Mouse (Mus musculus): ENCODE results near the gene Zdhhc20. TPM values are rescaled to one million over a fixed set of nuclear protein-coding genes. Genes with fewer than 3 reads are reported as not detected.
"Not testable (repeated sequence)": the region's sequence is repeated elsewhere in the genome, so short reads cannot be mapped to it uniquely, and the experiment has no call there.

The Zdhhc20 gene
- total RNA-seq (2021), result 10 to 100 TPM; 25.6 to 40.2 TPM
- long read RNA-seq, experiment 1, full-length matches to known transcripts, result 20 of 36 reads
- long read RNA-seq, experiment 1, partial matches to known transcripts, result 1 of 36 reads
- long read RNA-seq, experiment 1, other reads (novel, unspliced or antisense), result 15 of 36 reads
- long read RNA-seq, experiment 2, full-length matches to known transcripts, result 127 of 163 reads
- long read RNA-seq, experiment 2, partial matches to known transcripts, result 2 of 163 reads
- long read RNA-seq, experiment 2, other reads (novel, unspliced or antisense), result 34 of 163 reads

DNA sequence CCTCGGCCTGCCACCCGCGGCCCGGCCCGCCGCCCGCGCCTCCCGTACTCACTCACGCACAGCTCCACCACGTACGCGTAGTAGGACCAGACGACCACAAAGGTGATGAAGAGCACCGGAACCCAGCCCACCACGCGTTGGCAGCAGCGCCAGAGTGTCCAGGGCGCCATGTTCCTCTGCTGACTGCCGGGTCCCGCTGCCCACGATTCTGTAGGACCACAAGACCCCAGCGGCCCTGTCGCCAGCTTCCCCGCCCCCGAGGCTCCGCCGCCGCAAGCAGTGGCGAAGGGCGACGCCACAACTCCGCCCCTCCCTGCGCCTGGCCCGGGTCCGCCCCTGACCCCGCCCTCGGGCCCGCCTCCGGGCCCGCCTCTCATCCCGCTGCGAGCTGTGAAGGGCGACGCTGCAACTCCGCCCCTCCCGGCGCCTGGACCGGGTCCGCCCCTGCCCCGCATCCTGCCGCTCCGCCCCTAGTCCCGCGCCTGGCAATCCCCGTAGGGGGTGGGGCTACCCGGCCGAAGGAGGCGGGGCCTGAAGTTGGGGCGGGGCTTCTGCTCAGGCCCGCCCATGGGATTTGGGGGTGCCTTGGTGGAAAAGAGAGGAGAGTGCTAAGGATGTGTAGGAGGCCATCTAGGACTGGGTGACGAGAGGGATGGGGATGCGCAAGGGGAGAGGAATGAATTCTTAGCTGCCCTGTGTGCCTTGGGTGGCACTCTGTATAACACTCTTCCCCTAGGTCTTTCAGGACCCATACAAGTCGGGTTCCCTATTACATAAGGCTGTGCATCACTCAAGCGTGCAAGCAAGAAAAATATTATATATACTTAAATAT is at the start of gene Zdhhc20:
Zdhhc20 (minus strand) TSS at position 266 of the 832 bp plus-strand sequence.
- peak; percentile 93 for DNase-seq (ENCODE audit: low spot score in 2 of 2)

DNA sequence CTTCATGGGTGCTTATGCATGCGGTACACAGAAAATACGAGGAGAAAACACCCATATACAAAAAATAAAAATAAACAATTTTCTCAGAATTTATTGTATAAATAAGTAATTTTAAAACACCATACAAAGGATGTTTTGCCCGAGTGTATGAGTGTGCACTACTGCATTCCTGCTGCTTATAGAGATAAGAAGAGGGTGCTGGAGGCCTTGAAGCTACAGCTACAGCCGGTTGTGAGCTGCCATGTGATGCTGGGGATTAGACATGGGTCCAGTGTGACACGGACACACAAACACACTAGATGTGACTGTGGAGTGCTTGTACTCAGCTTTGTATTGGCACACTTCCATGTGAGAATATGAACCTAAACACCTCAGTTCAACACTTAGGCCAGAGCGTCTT is 47.2 kb upstream of the Zdhhc20 start:
- no peak for DNase-seq (ENCODE audit: low spot score in 2 of 2)

GRCm38 (mm10) chr14:57934666-57935065 is 44.6 kb upstream of the Zdhhc20 start:
- DNase-seq (ENCODE audit: low spot score in 2 of 2), result no peak

GRCm38 (mm10) chr14:57933608-57934007 is 43.5 kb upstream of the Zdhhc20 start:
- no peak for DNase-seq (ENCODE audit: low spot score in 2 of 2)

DNA sequence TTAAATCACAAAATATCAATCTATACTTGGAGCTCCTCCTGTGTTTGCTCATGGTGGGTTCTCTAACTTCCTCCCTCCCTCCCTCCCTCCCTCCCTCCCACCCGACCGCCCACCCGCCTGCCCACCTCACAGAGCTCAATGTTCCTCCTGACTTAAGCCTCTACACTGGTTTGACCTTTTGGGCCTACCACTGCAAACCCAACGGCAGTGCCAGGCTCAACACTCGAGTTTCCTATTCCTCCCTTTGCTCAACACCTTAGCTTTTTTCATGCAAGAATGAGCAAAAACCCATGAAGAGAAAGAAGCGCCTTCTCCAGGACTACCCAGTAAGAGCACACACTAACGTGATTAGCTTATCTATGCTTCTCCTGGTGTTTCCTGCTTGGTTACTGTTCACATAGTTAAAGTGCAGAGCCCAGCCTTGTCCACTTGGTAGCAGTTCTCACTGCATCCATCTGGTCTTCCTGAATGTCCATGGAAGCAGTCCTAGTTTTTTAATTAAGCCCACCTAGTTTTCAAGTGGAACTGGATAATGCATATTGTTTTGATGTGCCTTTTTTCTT is 42.9 kb upstream of the Zdhhc20 start:
- no peak for DNase-seq (ENCODE audit: low spot score in 2 of 2)

- DNase-seq (ENCODE audit: low spot score in 2 of 2), result no peak
Measured at GRCm38 (mm10) chr14:57921428-57922131, 31.5 kb upstream of the Zdhhc20 start.

DNA sequence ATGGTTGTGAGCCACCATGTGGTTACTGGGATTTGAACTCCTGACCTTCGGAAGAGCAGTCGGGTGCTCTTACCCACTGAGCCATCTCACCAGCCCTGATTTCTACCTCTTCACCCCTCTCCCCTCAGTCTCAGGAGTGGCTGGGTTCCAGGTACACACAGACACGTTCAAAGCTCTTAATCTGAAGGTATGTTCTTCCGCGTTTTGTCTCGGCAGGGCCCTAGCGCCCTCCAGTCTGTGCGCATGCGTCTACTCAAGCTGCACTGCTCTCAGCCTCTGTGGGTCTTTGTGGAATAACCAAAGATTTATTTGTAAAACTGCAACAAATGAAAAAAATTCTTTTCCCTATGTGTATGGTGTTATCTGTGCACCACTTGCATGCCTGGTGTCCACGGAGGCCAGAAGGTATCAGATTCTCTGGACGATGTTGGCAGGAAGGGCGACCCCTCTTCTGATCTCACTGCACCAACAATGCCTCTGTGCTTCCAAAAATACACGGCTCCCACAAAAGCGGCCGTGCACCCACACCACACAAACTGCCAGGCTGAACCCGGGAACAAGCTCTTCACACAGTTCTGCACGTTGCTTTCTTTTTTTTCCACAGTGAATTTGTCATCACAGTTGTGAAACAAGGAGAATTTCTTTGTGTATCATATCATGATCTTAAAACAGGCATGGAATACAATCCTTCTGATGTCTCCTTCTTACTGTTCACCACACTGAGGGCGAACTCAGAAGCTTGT is 30.7 kb upstream of the Zdhhc20 start:
- no peak for DNase-seq (ENCODE audit: low spot score in 2 of 2)

DNA sequence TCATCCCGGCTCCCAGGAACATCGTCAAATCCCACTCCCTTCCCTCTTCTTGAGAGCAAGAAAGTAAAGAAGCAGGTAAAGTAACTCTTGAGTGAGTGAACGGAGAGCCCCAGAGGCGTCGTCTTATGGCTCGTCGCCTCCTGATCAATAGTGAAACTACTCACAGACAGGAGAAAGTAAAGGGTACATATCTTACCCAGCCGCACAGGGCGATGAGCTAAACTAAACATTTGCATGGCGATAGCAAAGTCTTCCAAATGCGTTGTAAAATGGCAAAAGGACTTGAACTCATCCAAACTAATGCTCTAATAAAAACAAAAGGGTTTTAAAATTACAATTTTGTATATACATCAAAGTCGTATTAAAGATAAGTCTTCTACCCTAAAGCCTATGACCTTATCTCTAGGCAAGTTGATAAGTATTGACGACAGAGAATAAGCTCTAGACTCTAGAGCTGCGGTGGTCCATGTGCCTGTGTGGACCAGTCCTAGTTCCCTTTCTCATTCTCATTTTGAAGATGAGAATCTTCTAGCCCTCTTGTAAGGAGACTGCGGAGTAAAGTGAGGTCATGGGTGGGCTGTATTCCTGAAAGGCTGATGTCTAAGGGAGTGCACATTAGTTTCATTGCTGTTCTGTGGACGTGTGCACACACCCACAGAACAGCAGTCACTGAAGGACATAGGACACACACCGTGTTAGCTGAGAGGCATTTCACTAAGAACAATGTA is 29.2 kb upstream of the Zdhhc20 start:
- no peak for DNase-seq (ENCODE audit: low spot score in 2 of 2)

GRCm38 (mm10) chr14:57915341-57915740 is 25.3 kb upstream of the Zdhhc20 start:
- no peak for DNase-seq (ENCODE audit: low spot score in 2 of 2)

DNA sequence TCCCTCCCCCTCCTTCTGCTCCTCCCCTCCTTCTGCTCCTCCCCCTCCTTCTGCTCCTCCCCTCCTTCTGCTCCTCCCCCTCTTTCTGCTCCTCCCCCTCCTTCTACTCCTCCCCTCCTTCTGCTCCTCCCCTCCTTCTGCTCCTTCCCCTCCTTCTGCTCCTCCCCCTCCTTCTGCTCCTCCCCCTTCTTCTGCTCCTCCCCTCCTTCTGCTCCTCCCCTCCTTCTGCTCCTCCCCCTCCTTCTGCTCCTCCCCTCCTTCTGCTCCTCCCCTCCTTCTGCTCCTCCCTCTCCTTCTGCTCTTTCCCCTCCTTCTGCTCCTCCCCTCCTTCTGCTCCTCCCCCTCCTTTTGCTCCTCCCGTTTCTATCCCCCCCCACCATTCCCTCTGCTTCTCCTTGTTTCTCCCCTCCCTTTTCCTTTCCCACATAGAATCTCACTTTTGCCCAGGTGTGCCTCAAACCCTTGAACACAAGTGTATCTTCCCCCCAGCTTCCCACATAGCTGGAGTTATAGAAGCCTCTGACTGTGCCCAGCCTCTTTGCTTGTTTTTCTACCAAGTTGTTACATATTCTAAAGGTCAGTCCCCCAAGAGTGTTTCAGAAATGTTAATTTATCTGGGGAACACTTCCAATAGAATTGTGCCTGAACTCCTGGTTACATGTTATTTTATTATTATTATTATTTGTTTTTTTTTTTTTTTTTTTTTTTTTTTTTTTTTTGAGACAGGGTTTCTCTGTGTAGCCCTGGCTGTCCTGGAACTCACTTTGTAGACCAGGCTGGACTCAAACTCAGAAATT is 22.3 kb upstream of the Zdhhc20 start:
- DNase-seq (ENCODE audit: low spot score in 2 of 2), result not testable (repeated sequence)

DNA sequence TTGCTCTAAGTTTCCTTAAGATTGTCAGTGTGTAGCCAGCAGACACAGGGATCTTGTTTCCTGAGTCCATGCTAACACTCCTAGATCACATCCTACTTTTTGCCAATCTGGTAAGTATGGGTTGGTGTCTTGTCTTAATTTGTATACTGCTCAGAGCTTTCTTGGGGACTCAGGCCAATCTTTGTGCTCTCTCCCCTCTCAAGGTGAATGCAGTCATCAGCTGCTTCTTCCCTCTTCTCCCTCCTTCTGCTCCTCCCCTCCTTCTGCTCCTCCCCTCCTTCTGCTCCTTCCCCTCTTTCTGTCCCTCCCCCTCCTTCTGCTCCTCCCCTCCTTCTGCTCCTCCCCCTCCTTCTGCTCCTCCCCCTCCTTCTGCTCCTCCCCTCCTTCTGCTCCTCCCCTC is 21.7 kb upstream of the Zdhhc20 start:
- not testable (repeated sequence) for DNase-seq (ENCODE audit: low spot score in 2 of 2)

DNA sequence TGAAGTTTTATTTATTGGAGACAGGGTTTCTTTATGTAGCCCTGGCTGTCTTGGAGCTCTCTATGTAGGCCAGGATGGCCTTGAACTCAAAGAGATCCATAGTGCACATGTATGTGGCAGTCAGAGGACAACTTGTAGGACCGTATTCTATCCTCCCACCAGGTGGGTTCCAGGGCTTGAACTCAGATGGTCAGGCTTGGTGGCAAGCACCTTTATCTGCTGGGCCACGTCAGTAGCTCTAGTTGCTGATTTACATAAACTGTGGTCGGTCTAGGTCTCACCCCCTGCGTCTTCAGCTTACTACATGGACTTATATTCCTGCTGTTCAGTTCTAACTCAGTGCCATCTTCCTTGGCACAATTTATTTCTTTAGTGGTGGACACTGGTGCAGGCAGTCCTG is 21.2 kb upstream of the Zdhhc20 start:
- DNase-seq (ENCODE audit: low spot score in 2 of 2), result no peak

GRCm38 (mm10) chr14:57910501-57911068 is 20.5 kb upstream of the Zdhhc20 start:
- DNase-seq (ENCODE audit: low spot score in 2 of 2), result peak; percentile 83 to 86

DNA sequence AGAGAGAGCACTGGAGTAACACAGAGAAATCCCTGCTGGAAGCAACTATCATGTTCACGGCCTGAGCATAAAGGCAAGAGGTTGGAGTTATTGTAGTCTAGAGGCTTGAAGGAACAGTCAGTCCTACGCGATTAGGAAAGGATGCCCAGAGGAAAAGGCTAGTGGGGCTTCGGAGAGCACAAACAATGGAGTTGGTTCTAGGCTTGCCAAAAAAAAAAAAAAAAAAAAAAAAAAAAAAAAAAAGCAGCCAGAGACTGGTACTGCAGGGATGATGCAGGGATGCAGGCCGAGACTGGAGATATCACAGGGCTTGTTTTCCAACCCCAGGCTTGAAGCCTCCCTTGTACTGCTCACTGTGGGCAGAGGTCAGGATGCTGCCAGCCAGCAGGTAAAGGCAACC is 19.2 kb upstream of the Zdhhc20 start:
- no peak for DNase-seq (ENCODE audit: low spot score in 2 of 2)

DNA sequence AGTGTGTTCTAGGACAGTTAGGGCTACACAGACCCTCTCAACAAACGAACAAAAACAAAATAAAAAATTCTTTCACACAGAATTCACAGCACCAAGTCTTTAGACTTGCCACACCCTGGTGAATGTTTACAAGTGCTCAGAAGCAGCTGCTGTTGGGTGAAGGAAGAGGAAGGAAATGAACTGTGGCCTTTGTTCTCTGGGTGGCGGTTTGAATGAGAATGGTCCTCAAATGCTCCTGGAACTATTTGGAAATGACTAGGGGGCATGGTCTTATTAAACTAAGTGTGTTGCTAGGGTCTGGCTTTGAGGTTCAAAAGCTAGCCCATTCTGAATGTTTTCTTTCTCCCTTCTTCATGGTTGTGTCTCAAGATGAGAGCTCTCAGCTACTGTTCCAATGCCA is 18.4 kb upstream of the Zdhhc20 start:
- DNase-seq (ENCODE audit: low spot score in 2 of 2), result no peak

- no peak for DNase-seq (ENCODE audit: low spot score in 2 of 2)
Measured at GRCm38 (mm10) chr14:57901998-57902397, 11.9 kb upstream of the Zdhhc20 start.

- no peak for DNase-seq (ENCODE audit: low spot score in 2 of 2)
Measured at GRCm38 (mm10) chr14:57896882-57897281, 6.8 kb upstream of the Zdhhc20 start.

GRCm38 (mm10) chr14:57896088-57896871 is 6.2 kb upstream of the Zdhhc20 start:
- not testable (repeated sequence) for DNase-seq (ENCODE audit: low spot score in 2 of 2)
